Mouse (Mus musculus) olfactory bulb, adult 2 months (tissue): ENCODE data around the gene Tmem161a.

Experiments
- CTCF ChIP-seq: fragments of 200-500 bp; IDR thresholded peaks from 2 replicates; pipeline ENCODE4 v1.5.1; 2012; ENCODE audit warnings: low read depth, mild to moderate bottlenecking, low read length, moderate library complexity; ENCODE audit not compliant: insufficient read depth
- POLR2A ChIP-seq: fragments of 200-500 bp; IDR thresholded peaks from 2 replicates; pipeline ENCODE4 v1.6.1; 2012; ENCODE audit warnings: mild to moderate bottlenecking, low read depth, low read length, moderate library complexity; ENCODE audit not compliant: insufficient read depth

DNA sequence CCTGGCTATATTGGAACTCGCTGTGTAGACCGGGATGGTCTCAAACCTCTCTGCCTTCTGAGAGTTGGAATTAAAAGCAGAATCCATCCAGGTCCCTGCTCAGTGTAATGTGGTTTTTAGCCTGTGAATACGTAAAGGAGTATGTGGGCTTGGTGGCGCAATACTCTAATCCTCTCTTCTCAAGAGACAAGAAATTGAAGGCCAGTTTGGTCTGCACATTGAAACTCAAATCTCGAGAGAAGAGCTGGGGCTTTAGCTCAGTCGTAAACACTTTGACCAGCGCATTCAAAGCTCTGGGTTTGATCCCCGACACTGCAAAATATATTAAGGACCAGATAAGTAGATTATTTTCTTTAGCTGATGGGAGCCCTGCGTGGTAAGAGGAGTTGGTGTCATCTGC lies 32.2 kb upstream of the Tmem161a start:
- TF ChIP-seq POLR2A (no peak), CTCF (no peak)
